Mouse (Mus musculus): ENCODE measurements around the gene Trim46.

DNA sequence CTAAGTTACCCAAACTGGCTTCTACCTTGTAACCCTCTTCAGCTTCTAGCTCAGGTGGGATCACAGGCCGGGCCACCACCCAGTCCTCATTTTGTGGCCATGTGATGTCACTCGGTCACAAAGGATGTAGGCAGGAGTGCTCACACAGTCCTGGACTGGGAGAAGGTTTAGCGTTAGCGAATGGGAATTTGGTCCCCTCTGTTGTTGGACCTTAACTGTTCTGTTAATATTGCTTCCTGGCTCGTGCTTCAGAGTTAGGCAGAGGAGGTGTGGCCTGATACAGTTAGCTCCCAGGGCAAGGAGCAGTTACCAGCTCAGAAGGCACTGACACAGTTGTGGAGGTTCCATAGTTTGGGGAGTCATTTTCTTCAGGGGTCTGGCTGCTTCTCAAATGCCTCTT is 48.1 kb upstream of the Trim46 start:
- TF ChIP-seq POLR2A (IDR thresholded peaks at IDR 0.05; ENCODE audit: insufficient read depth, low read depth, low read length) (no peak), CTCF (IDR thresholded peaks at IDR 0.05; ENCODE audit: insufficient read depth, low read depth, low read length) (no peak)

Measured in olfactory bulb, adult 2 months (tissue).